Mouse (Mus musculus): ENCODE results near the gene Arfip2. TPM values are rescaled to one million over a fixed set of nuclear protein-coding genes. Genes with fewer than 3 reads are reported as not detected.
A peak's percentile ranks its signal among the peaks of the same experiment; 100 is the strongest.

Gene Arfip2
- polyA plus RNA-seq, 1 experiment from 2014 or later = 78.0 TPM

- no peaks in the 10 kb centered on the region for H3K4me1 ChIP-seq (replicated peaks; ENCODE audit: control insufficient read depth, insufficient read depth, low read length)
- H3K36me3 ChIP-seq (ENCODE audit: control insufficient read depth, insufficient read depth, low read length) = no peaks in the 10 kb centered on the region
- 37% methylated on average over 9 of the region's 9 CpGs for WGBS
- no peak overlapping the region for H3K4me3 ChIP-seq (ENCODE audit: low read length)
- no peak overlapping the region; the same call in 1 of the 2 replicates for H3K9ac ChIP-seq (ENCODE audit: low read length)
- no peaks in the 10 kb centered on the region for H3K27me3 ChIP-seq (ENCODE audit: control insufficient read depth, insufficient read depth, low read depth, low read length)
- peak; percentile 80; the same call in 1 of the 2 replicates for ATAC-seq (ENCODE audit: low read depth)
- no peaks in the 10 kb centered on the region for H3K9me3 ChIP-seq (ENCODE audit: control insufficient read depth, low read length)
- H3K27ac ChIP-seq (ENCODE audit: low read length) = peak overlapping the region; percentile 34
- H3K4me2 ChIP-seq (ENCODE audit: low read depth, low read length) = no peak overlapping the region
These were observed 51.8 kb downstream of the Arfip2 start for GRCm38 (mm10) chr7:105588325-105588912.

Other genes starting within 250 kb of the Arfip2 start
- 39.3 and 41.4 TPM in 2 replicates for gene Fam160a2, start 240.4 kb downstream of the Arfip2 start, polyA plus RNA-seq (2015; fragmentation: Nextera tagmentation; extraction: Ambion mirVana)
- not detected in 2 replicates for gene Cnga4, start 235.8 kb downstream of the Arfip2 start, polyA plus RNA-seq (2015; fragmentation: Nextera tagmentation; extraction: Ambion mirVana)
- gene Cckbr, start 214.7 kb downstream of the Arfip2 start, polyA plus RNA-seq (2015; fragmentation: Nextera tagmentation; extraction: Ambion mirVana) = 0.26 and 0.60 TPM in 2 replicates
- 90.2 and 97.1 TPM in 2 replicates for gene Cavin3, start 158.1 kb downstream of the Arfip2 start, polyA plus RNA-seq (2015; fragmentation: Nextera tagmentation; extraction: Ambion mirVana)
- 47.8 and 50.3 TPM in 2 replicates for gene Smpd1, start 86.1 kb downstream of the Arfip2 start, polyA plus RNA-seq (2015; fragmentation: Nextera tagmentation; extraction: Ambion mirVana)
- gene Apbb1, start 58.8 kb downstream of the Arfip2 start, polyA plus RNA-seq (2015; fragmentation: Nextera tagmentation; extraction: Ambion mirVana) = 46.3 and 48.0 TPM in 2 replicates
- gene Hpx, start 40.3 kb downstream of the Arfip2 start, polyA plus RNA-seq (2015; fragmentation: Nextera tagmentation; extraction: Ambion mirVana) = 1.0 and 4.6 TPM in 2 replicates
- 61.8 and 67.0 TPM in 2 replicates for gene Trim3, start 6.8 kb downstream of the Arfip2 start, polyA plus RNA-seq (2015; fragmentation: Nextera tagmentation; extraction: Ambion mirVana)
- 181 and 208 TPM in 2 replicates for gene Timm10b, start 360 bp downstream of the Arfip2 start, polyA plus RNA-seq (2015; fragmentation: Nextera tagmentation; extraction: Ambion mirVana)
- 24.9 and 35.7 TPM in 2 replicates for gene Gm45799, start 136 bp upstream of the Arfip2 start, polyA plus RNA-seq (2015; fragmentation: Nextera tagmentation; extraction: Ambion mirVana)
- 0.55 and 1.4 TPM in 2 replicates for gene Dnhd1, start 10.4 kb upstream of the Arfip2 start, polyA plus RNA-seq (2015; fragmentation: Nextera tagmentation; extraction: Ambion mirVana)
- gene Ilk, start 96.2 kb upstream of the Arfip2 start, polyA plus RNA-seq (2015; fragmentation: Nextera tagmentation; extraction: Ambion mirVana) = 413 and 414 TPM in 2 replicates
- 31.1 and 41.7 TPM in 2 replicates for gene Rrp8, start 97.0 kb upstream of the Arfip2 start, polyA plus RNA-seq (2015; fragmentation: Nextera tagmentation; extraction: Ambion mirVana)
- 101 and 105 TPM in 2 replicates for gene Taf10, start 103.9 kb upstream of the Arfip2 start, polyA plus RNA-seq (2015; fragmentation: Nextera tagmentation; extraction: Ambion mirVana)
- 96.4 and 102 TPM in 2 replicates for gene Tpp1, start 111.8 kb upstream of the Arfip2 start, polyA plus RNA-seq (2015; fragmentation: Nextera tagmentation; extraction: Ambion mirVana)
- 7.1 and 7.2 TPM in 2 replicates for gene Dchs1, start 147.2 kb upstream of the Arfip2 start, polyA plus RNA-seq (2015; fragmentation: Nextera tagmentation; extraction: Ambion mirVana)
- 344 and 345 TPM in 2 replicates for gene Mrpl17, start 170.7 kb upstream of the Arfip2 start, polyA plus RNA-seq (2015; fragmentation: Nextera tagmentation; extraction: Ambion mirVana)

All from lung, embryonic 16.5 days (tissue).